Mouse (Mus musculus) intestine, embryonic 15.5 days (tissue): ENCODE measurements at regions not wholly inside any gene's neighbourhood (a gene's known extent, or its start where the extent isn't known, plus 50 kb on each side); places are given as distances from the start of the nearest gene placed in this dataset.

Source experiments
- ATAC-seq: fragments of 200-750 bp; cut with Nextera tagmentation; 2 replicates; pipeline ENCODE4 v1.8.0; 2017; ENCODE audit warnings: moderate TSS enrichment, moderate library complexity
- H3K27ac ChIP-seq: fragments of 300-500 bp; sonication (generic); 2 replicates; pipeline ENCODE4 v1.5.1; 2015; ENCODE audit warnings: mild to moderate bottlenecking, inconsistent platforms
- H3K27me3 ChIP-seq: fragments of 300-500 bp; sonication (generic); replicated peaks from 2 replicates; pipeline ENCODE4 v1.6.1; 2015; ENCODE audit warnings: inconsistent platforms
- H3K36me3 ChIP-seq: fragments of 300-500 bp; sonication (generic); 2 replicates; pipeline ENCODE4 v1.6.1; 2015; ENCODE audit warnings: inconsistent platforms
- H3K4me1 ChIP-seq: fragments of 300-500 bp; sonication (generic); replicated peaks from 2 replicates; pipeline ENCODE4 v1.6.1; 2015; ENCODE audit warnings: inconsistent platforms
- H3K4me2 ChIP-seq: fragments of 300-500 bp; sonication (generic); replicated peaks from 2 replicates; pipeline ENCODE4 v1.6.1; 2015; ENCODE audit warnings: mild to moderate bottlenecking, inconsistent platforms
- H3K4me3 ChIP-seq: fragments of 300-500 bp; sonication (generic); replicated peaks from 2 replicates; pipeline ENCODE4 v1.5.1; 2015; ENCODE audit warnings: inconsistent platforms
- H3K9ac ChIP-seq: fragments of 300-500 bp; sonication (generic); 2 replicates; pipeline ENCODE4 v1.6.1; 2015; ENCODE audit warnings: inconsistent platforms
- H3K9me3 ChIP-seq: fragments of 300-500 bp; sonication (generic); 2 replicates; pipeline ENCODE4 v1.6.1; 2016; ENCODE audit warnings: inconsistent platforms
- WGBS: fragments of 180-500 bp; shearing (Covaris S2); methylation state at CpG from one replicate; pipeline ENCODE4 v1.1.7; 2015; 5-methylcytosine and 5-hydroxymethylcytosine counted together

DNA sequence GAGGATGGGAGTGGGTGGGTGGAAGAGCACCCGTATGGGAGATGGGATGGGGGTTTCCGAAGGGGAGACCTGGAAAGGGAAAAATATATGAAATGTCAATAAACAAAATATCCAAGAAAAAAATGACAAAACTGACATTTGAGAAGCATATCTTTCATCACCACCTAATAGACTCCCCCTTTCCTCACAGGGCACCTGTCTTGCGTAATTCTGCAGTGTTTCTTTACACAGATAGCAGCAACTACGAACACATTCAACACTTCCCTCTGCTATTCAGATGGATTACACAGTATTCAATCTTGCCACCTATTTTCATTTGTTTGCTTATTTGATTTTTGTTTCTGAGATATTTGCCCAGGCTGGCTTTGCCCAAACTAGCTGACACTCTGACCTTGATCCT is 136.3 kb upstream of the Fmo9 start:
- Histone ChIP-seq H3K36me3 (no peaks in the 10 kb centered on the region), H3K4me1 (no peaks in the 10 kb centered on the region; the same call in 1 of the 2 replicates), H3K27me3 (no peaks in the 10 kb centered on the region), H3K4me3 (no peak overlapping the region), H3K9me3 (no peaks in the 10 kb centered on the region), H3K9ac (no peak overlapping the region), H3K27ac (no peak overlapping the region), H3K4me2 (no peak overlapping the region)
- ATAC-seq = no peak
- 79% methylated on average over 4 of the region's 4 CpGs for WGBS

DNA sequence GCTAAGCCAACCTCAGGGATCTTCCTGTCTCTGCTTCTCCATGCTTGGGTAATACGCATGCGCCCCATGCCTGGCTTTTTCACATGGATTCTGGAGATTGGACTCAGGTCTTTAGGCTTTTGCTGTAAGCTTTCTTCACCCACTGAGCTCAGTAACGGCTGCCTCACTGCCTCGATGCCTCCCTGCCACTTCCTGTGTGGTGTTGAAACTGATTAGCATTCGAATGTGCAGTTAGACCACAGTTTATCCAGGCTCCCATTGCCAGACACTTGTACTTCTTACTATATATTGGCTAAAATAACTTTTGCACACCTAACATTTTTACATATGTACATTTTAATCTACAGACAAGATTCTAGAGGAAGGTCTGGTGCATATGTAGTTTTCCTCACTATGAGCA is 137.0 kb upstream of the Fmo9 start:
- no peak overlapping the region for H3K27ac ChIP-seq
- H3K36me3 ChIP-seq = no peaks in the 10 kb centered on the region
- H3K27me3 ChIP-seq = no peaks in the 10 kb centered on the region
- no peak for ATAC-seq
- H3K4me3 ChIP-seq = no peak overlapping the region
- H3K9me3 ChIP-seq = no peaks in the 10 kb centered on the region
- H3K4me2 ChIP-seq = no peak overlapping the region
- no peak overlapping the region for H3K9ac ChIP-seq
- no peaks in the 10 kb centered on the region for H3K4me1 ChIP-seq
- 73% methylated on average over 5 of the region's 5 CpGs for WGBS

DNA sequence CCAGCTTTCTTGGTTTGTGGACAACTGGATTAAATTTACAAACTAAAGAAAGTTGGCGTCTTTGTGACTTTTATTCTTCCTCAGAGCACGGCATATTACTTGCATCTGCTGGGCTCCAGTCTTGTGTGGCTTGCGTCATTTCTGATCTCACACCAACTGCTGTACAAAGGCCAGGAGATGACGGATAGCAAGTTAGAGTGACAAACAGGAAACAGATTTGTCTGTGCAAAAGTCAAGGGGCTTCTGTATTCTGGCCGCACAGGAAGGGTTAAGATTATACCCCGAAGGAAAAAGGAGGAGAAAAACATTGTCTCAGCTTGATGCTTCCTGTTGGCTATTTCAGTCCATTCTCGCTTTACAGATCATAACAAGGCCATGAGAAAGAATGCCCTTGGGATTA is 137.8 kb upstream of the Fmo9 start:
- Histone ChIP-seq H3K27me3 (no peaks in the 10 kb centered on the region), H3K4me3 (no peak overlapping the region), H3K9me3 (no peaks in the 10 kb centered on the region), H3K4me2 (no peak overlapping the region), H3K4me1 (no peaks in the 10 kb centered on the region), H3K36me3 (no peaks in the 10 kb centered on the region), H3K27ac (no peak overlapping the region), H3K9ac (no peak overlapping the region)
- WGBS = 54% methylated on average over 7 of the region's 7 CpGs
- ATAC-seq = peak; percentile 17; the same call in 1 of the 2 replicates

DNA sequence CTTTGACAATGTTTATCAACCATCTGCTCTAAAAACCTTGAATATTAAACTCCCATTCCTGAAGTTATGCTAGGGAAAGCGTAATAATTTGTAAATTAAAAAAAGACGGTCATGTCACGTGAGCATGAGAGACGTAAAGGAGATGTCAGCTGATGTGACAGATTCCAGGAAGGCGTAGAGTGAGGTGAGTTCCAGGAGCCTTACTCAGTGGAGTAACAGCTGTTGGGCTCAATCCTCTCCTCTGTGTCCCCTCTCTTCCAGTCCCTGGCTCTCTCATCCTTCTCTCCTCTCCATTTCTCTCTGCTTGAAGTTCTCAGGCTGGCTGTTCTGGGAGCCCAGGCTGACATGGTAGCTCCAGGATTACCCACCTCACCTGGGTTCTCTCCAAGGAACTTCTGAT is 138.4 kb upstream of the Fmo9 start:
- 84% methylated on average over 5 of the region's 5 CpGs for WGBS
- Histone ChIP-seq H3K27ac (no peak overlapping the region), H3K36me3 (no peaks in the 10 kb centered on the region), H3K4me3 (no peak overlapping the region), H3K9me3 (no peaks in the 10 kb centered on the region), H3K27me3 (no peaks in the 10 kb centered on the region), H3K4me2 (no peak overlapping the region), H3K9ac (no peak overlapping the region), H3K4me1 (no peaks in the 10 kb centered on the region)
- ATAC-seq = no peak

DNA sequence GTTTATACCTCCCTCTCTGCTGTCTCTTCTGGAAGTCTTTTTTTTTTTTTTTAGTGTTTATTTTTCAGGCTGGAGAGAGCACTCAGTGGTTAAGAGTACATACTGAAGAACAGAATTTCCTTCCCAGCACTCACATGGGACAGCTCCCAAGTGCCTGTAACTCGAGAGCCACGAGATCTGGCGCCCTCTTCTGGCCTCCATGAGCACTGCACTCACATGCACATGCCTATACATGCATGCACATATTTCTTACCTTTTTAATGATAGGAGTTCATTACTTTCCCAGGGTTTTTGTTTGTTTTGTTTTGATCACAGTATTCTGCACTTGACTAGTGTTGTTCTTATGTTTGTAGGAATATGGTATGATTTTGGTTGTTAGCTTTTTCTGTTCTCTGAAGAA is 139.5 kb upstream of the Fmo9 start:
- no peaks in the 10 kb centered on the region for H3K27me3 ChIP-seq
- 33% methylated on average over 3 of the region's 3 CpGs for WGBS
- no peak overlapping the region for H3K27ac ChIP-seq
- H3K9ac ChIP-seq = no peak overlapping the region
- H3K36me3 ChIP-seq = no peaks in the 10 kb centered on the region
- H3K4me3 ChIP-seq = no peak overlapping the region
- no peak overlapping the region for H3K4me2 ChIP-seq
- H3K9me3 ChIP-seq = no peaks in the 10 kb centered on the region
- no peaks in the 10 kb centered on the region for H3K4me1 ChIP-seq
- ATAC-seq = no peak

DNA sequence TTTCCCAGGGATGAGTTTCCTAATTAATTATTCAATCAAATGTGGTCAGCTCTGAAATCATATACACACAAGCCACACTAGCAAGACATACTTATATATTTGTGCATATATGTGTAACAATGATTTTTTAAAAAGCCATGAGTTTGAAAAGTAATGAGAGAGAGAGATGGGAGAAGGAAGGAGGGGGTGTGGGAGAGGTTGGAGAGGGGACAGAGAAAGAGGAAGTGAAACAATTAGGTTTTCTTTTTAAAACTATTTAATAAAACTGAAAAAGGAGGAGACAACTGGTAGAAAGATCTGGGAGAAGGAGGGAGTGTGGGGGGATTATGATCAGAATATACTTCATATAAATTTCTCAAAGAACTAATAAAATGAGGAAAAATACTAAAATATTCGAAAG is 155.7 kb upstream of the Fmo9 start:
- Histone ChIP-seq H3K4me2 (no peak overlapping the region), H3K9ac (no peak overlapping the region), H3K27ac (no peak overlapping the region), H3K4me3 (no peak overlapping the region), H3K27me3 (no peaks in the 10 kb centered on the region), H3K36me3 (no peaks in the 10 kb centered on the region), H3K4me1 (no peaks in the 10 kb centered on the region), H3K9me3 (no peaks in the 10 kb centered on the region)
- 63% methylated on average over 1 of the region's 1 CpGs for WGBS
- no peak for ATAC-seq

DNA sequence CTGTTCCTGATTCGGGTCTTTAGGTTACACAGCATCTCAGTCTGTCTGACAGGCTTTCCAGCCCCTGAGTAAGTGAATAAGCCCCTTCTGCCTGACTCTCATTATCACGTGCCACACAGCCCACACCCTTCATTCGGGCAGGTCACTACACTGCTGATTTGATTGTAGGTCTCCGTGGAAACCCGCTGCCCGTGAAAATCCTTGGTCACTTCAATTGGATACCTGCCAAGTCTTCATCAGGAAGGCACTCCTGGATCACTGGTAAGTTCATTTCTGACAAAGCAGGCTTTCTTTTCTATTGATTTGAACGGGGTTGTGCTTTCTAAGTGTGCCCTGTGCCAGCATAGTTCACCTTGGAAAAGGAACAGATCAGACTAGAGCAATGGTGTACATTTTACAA is 158.2 kb upstream of the Fmo9 start:
- H3K9me3 ChIP-seq = no peaks in the 10 kb centered on the region
- no peak overlapping the region for H3K4me2 ChIP-seq
- 51% methylated on average over 7 of the region's 7 CpGs for WGBS
- no peak overlapping the region for H3K4me3 ChIP-seq
- H3K4me1 ChIP-seq = no peaks in the 10 kb centered on the region
- H3K27me3 ChIP-seq = no peaks in the 10 kb centered on the region
- no peak overlapping the region for H3K27ac ChIP-seq
- H3K36me3 ChIP-seq = no peaks in the 10 kb centered on the region
- H3K9ac ChIP-seq = no peak overlapping the region
- no peak for ATAC-seq

DNA sequence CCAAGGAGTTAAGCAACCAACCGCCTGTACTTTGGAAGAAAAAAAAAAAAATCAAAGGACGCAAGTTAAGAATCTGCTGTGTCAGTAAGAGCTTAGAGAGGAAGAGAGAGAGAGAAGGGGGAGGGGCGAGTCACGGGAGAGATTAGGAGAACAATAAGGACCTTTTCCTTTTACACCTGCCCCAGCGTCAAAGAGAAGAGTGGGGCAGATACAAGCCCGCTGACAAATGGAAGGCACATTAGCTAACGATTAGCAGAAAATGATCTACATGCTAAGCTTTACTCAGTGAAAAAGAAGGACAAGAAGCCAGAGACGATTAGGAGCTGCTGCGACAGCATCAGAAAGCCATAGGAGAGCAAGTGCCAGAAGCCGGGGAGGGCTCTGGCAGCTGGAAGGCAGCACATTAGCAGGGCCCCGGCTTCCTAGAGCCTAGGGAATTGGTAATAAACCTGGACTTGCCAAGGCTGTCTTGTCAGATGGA is 157.8 kb upstream of the Fam78b start:
- no peaks in the 10 kb centered on the region for H3K36me3 ChIP-seq
- H3K27me3 ChIP-seq = no peaks in the 10 kb centered on the region
- H3K9me3 ChIP-seq = no peaks in the 10 kb centered on the region
- no peak overlapping the region for H3K4me3 ChIP-seq
- H3K27ac ChIP-seq = no peak overlapping the region
- H3K4me2 ChIP-seq = peak overlapping the region; percentile 41
- H3K4me1 ChIP-seq = no peaks in the 10 kb centered on the region
- under 1% methylated on average over 11 of the region's 11 CpGs for WGBS
- H3K9ac ChIP-seq = no peak overlapping the region
- ATAC-seq = peak; percentile 82

DNA sequence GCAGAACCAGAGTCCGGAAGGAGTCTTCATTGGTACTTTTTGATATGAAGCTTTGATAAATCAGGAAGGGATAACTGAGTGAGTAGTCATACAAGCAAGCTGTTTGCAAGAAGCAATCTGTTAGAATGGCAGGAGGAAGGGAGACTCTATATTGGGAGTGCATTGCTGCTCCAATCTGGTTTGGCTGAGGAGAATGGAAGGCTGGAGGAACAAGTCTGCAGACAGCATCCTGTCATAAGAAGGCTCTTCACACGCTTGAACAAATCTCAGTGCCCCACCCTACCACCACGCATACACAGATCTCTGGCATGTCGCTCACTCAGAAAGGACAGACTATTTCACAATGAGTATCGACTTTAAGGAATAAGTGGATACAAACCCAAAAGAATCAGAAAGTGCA is 154.7 kb upstream of the Fam78b start:
- no peak overlapping the region for H3K4me2 ChIP-seq
- no peaks in the 10 kb centered on the region for H3K9me3 ChIP-seq
- H3K9ac ChIP-seq = no peak overlapping the region
- no peaks in the 10 kb centered on the region for H3K4me1 ChIP-seq
- 84% methylated on average over 5 of the region's 5 CpGs for WGBS
- H3K27me3 ChIP-seq = no peaks in the 10 kb centered on the region
- ATAC-seq = no peak
- no peaks in the 10 kb centered on the region for H3K36me3 ChIP-seq
- no peak overlapping the region for H3K27ac ChIP-seq
- no peak overlapping the region for H3K4me3 ChIP-seq

DNA sequence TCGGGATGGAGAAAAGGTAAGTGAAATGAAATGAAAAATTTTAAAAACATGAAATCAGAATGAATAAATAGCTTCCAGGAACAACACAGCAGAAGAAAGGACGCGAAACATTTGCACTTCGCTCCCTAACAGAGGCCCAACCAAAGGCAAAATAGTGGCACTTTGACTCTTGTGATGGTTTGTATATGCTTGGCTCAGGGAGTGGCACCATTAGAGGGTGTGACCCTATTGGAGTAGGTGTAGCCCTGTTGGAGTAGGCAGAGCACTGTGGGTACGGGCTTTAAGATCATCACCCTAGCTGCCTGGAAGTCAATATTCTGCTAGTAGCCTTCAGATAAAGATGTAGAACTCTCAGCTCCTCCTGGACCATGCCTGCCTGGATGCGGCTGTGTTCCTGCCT is 154.0 kb upstream of the Fam78b start:
- H3K4me3 ChIP-seq = no peak overlapping the region
- peak; percentile 54; the same call in 1 of the 2 replicates for ATAC-seq
- no peak overlapping the region for H3K27ac ChIP-seq
- H3K36me3 ChIP-seq = no peaks in the 10 kb centered on the region
- no peaks in the 10 kb centered on the region for H3K27me3 ChIP-seq
- no peak overlapping the region for H3K4me2 ChIP-seq
- H3K4me1 ChIP-seq = no peaks in the 10 kb centered on the region
- H3K9me3 ChIP-seq = no peaks in the 10 kb centered on the region
- 87% methylated on average over 6 of the region's 6 CpGs for WGBS
- no peak overlapping the region for H3K9ac ChIP-seq

DNA sequence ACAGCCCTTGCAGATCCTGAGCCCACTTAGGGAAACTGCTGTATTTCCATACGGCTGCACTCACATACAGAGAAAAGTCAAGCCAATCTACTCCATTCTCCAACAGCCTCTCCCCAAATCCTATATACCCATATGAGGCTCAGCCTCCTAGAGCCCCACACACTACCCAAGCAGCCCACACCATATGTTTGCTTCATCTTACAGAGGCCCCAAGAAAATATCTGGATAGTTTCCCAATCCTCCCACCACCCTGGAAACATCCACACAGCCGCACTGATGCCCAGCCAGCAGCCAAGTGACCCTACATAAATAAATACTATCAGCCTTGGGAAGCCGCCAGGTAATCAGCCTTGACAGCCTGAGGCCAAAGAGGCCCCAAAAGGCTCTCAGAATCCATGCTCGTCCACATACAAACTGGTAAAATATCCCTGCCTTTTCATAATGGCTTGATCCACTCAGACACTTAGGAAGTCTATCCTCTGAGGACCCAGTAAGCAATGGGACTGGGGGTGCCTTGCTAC is 153.1 kb upstream of the Fam78b start:
- 63% methylated on average over 4 of the region's 4 CpGs for WGBS
- ATAC-seq = no peak
- Histone ChIP-seq H3K4me2 (no peak overlapping the region), H3K4me1 (no peaks in the 10 kb centered on the region), H3K9ac (no peak overlapping the region), H3K9me3 (no peaks in the 10 kb centered on the region), H3K27me3 (no peaks in the 10 kb centered on the region), H3K27ac (no peak overlapping the region), H3K36me3 (no peaks in the 10 kb centered on the region), H3K4me3 (no peak overlapping the region)

DNA sequence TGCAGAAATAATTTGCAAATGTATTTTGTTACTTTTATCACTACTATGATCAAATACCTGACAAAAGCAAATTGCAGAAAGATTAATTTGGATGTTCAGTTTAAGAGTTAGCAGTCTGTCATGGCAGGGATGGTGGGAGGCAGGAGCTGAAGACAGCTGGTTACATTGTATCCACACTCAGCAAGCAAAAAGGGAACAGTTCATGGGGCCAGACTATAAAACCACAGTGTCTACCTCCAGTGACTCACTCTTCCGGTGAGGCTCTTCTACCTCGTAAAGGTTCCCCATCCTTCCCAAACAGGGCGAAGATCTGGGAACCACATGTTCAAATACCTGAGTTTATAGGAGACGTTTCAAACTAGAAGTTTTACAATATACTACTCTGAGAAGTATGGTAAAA is 145.2 kb upstream of the Fam78b start:
- Histone ChIP-seq H3K4me1 (no peaks in the 10 kb centered on the region), H3K4me3 (no peak overlapping the region), H3K4me2 (no peak overlapping the region), H3K9me3 (no peaks in the 10 kb centered on the region), H3K36me3 (no peaks in the 10 kb centered on the region), H3K9ac (no peak overlapping the region), H3K27me3 (no peaks in the 10 kb centered on the region), H3K27ac (no peak overlapping the region)
- WGBS = 79% methylated on average over 4 of the region's 4 CpGs
- no peak for ATAC-seq

DNA sequence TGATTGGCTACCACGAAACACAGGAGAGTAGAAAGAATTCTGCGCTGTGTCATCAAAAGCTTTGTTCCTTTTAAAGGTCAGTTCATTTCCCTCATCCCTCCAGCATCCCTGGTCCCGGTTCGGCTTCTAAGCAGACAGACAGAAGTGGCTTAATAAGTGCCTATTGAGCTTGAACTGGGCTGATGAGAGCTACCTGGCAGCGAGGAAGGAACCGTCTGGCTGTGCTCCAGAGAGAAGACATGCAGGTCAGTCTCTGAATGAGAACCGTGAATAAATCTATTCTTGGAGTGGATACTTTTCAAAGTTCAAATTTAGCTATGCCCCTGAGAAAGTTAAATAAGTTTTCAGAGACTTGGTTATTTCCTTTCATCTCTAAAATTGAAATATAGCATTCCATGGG is 135.0 kb upstream of the Fam78b start:
- Histone ChIP-seq H3K27me3 (no peaks in the 10 kb centered on the region), H3K4me3 (no peak overlapping the region), H3K9ac (no peak overlapping the region), H3K4me2 (no peak overlapping the region), H3K4me1 (no peaks in the 10 kb centered on the region), H3K36me3 (no peaks in the 10 kb centered on the region), H3K27ac (no peak overlapping the region), H3K9me3 (no peaks in the 10 kb centered on the region)
- ATAC-seq = no peak
- WGBS = 84% methylated on average over 7 of the region's 7 CpGs
